10 mouse cellular contexts compared by ENCODE assay signal in the genomic region with DNA sequence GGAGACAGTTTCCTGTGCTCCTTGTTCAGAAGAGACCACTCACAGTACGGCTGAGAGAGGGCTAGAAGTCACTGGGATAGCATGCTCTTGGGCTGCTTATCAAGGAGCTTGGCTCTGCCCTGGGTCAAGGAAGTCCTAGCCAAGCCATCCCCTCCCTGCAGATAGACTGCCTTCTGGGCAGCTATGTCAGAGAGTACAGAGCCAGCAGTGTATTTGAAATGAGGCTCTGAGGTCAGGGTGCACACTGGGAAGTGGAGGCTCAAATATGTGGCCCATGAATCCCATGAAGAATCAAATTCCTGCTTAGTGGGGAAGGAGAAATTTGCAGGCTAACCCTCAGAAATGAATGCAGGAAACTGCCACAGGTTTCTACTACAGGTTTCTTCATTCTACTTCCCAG. TPM values are rescaled to one million over a fixed set of nuclear protein-coding genes. Genes with fewer than 3 reads are reported as not detected.
A peak's percentile ranks its signal among the peaks of the same experiment; 100 is the strongest.
DNase-seq lines count a peak whose midpoint lies in the region; ATAC-seq and TF ChIP-seq lines count a peak whose summit lies in the region.
"Had no signal": no experiment of that assay in that cellular context is flagged by ENCODE, and none has a peak within 500 bp of the region (broad histone marks: within the 10 kb centered on the region; RNA-seq: fewer than 3 reads in every experiment).

No protein-coding gene starts in this region.

- peak overlapping the region; percentile 82 for H3K4me3 ChIP-seq in heart, adult 2 months
- no peak overlapping the region for H3K4me3 ChIP-seq in heart, embryonic 10.5 days
- no peak overlapping the region for H3K4me3 ChIP-seq in heart, embryonic 11.5 days (ENCODE audit: low read depth, low read length)
- H3K4me3 ChIP-seq in liver, postnatal 0 days (ENCODE audit: low read depth, low read length), result peak overlapping the region; percentile 88

- intact Hi-C loops in heart, adult 2 months (cut with DNase I), result loop anchor here (2.0 to 10.0 kb wide), 2 partner anchors 38 to 220 kb away; partner anchors contain the start of gene Trpm1

- TF ChIP-seq POLR2A in heart, adult 2 months (IDR thresholded peaks at IDR 0.05; ENCODE audit: insufficient read depth, low read depth, low read length), result peak; percentile 33; the same call in 1 of the 2 replicates

- ATAC-seq in heart, embryonic 11.5 days (replicated peaks; ENCODE audit: insufficient number of reproducible peaks, low FRiP score, low TSS enrichment), result no peak
- no peak for ATAC-seq in liver, postnatal 0 days

- DNase-seq in heart, adult 2 months, result peak; percentile 65 to 67
- DNase-seq in heart, embryonic 10.5 days (ENCODE audit: low spot score), result no peak
- peak; percentile 71 for DNase-seq in brain, adult 2 months (ENCODE audit: low read depth, low spot score)
- no peak for DNase-seq in liver, postnatal 0 days
- DNase-seq in adrenal gland, postnatal 36 days, result no peak
- no peak for DNase-seq in spleen, postnatal 36 days (ENCODE audit: low spot score in 2 of 2)
- DNase-seq in B cell, adult 2 months, result no peak
- DNase-seq: gastrocnemius, postnatal 10 days had no signal

- peak overlapping the region; percentile 3; the same call in 1 of the 2 replicates for H3K4me2 ChIP-seq in heart, embryonic 11.5 days
- H3K4me2 ChIP-seq in liver, postnatal 0 days (ENCODE audit: low read depth, low read length), result peak overlapping the region; percentile 98

- H3K27ac ChIP-seq in heart, adult 2 months, result peak overlapping the region; percentile 96
- H3K27ac ChIP-seq in heart, embryonic 10.5 days, result no peak overlapping the region
- H3K27ac ChIP-seq in heart, embryonic 11.5 days (ENCODE audit: low read depth, low read length), result no peak overlapping the region
- H3K27ac ChIP-seq in liver, postnatal 0 days (ENCODE audit: low read depth), result peak overlapping the region; percentile 78

- peaks cover 15% of the 10 kb centered on the region for H3K36me3 ChIP-seq in heart, adult 2 months (ENCODE audit: control insufficient read depth, insufficient read depth, low read length)
- no peaks in the 10 kb centered on the region for H3K36me3 ChIP-seq in heart, embryonic 10.5 days
- no peaks in the 10 kb centered on the region for H3K36me3 ChIP-seq in heart, embryonic 11.5 days (ENCODE audit: control insufficient read depth, insufficient read depth, low read length)
- no peaks in the 10 kb centered on the region; the same call in 1 of the 2 replicates for H3K36me3 ChIP-seq in liver, postnatal 0 days (replicated peaks; ENCODE audit: insufficient read depth, low read length)

- peak overlapping the region; percentile 79 for H3K9ac ChIP-seq in heart, adult 2 months (ENCODE audit: low read depth, low read length)
- H3K9ac ChIP-seq in heart, embryonic 11.5 days (ENCODE audit: low read depth, low read length), result no peak overlapping the region
- peak overlapping the region; percentile 97 for H3K9ac ChIP-seq in liver, postnatal 0 days (replicated peaks)

- 0 out of 2 replicates have a peak, but pooled peaks have one; percentile 20 for TF ChIP-seq EP300 in heart, adult 2 months (IDR thresholded peaks at IDR 0.05; ENCODE audit: insufficient read depth, low read depth, low read length)
- TF ChIP-seq EP300 in liver, postnatal 0 days (IDR thresholded peaks at IDR 0.05; ENCODE audit: low read depth), result no peak

- peaks cover 5% of the 10 kb centered on the region for H3K79me2 ChIP-seq in heart, adult 2 months (replicated peaks; ENCODE audit: control insufficient read depth, insufficient read depth, low read length)

- H3K27me3 ChIP-seq in heart, adult 2 months (ENCODE audit: control insufficient read depth, insufficient read depth, low read length), result no peaks in the 10 kb centered on the region
- no peaks in the 10 kb centered on the region for H3K27me3 ChIP-seq in heart, embryonic 10.5 days (ENCODE audit: insufficient read depth, poor library complexity, severe bottlenecking)
- H3K27me3 ChIP-seq in heart, embryonic 11.5 days (ENCODE audit: control insufficient read depth, insufficient read depth, low read length), result no peaks in the 10 kb centered on the region
- H3K27me3 ChIP-seq in liver, postnatal 0 days (ENCODE audit: insufficient read depth, low read length), result no peaks in the 10 kb centered on the region

- peaks cover 23% of the 10 kb centered on the region for H3K4me1 ChIP-seq in heart, adult 2 months (ENCODE audit: control insufficient read depth, insufficient read depth, low read length)
- peaks cover 30% of the 10 kb centered on the region for H3K4me1 ChIP-seq in heart, embryonic 10.5 days
- H3K4me1 ChIP-seq in heart, embryonic 11.5 days (ENCODE audit: control insufficient read depth, insufficient read depth, low read length), result peaks cover 25% of the 10 kb centered on the region
- peaks cover 48% of the 10 kb centered on the region for H3K4me1 ChIP-seq in liver, postnatal 0 days (ENCODE audit: insufficient read depth)

- no peak for TF ChIP-seq CTCF in heart, adult 2 months (IDR thresholded peaks at IDR 0.05)
- no peak for TF ChIP-seq CTCF in liver, postnatal 0 days (IDR thresholded peaks at IDR 0.05; ENCODE audit: low read depth)

- H3K9me3 ChIP-seq in heart, embryonic 10.5 days, result no peaks in the 10 kb centered on the region
- no peaks in the 10 kb centered on the region for H3K9me3 ChIP-seq in heart, embryonic 11.5 days (replicated peaks; ENCODE audit: control insufficient read depth, low read length)
- no peaks in the 10 kb centered on the region for H3K9me3 ChIP-seq in liver, postnatal 0 days (ENCODE audit: low read length)

- 7% methylated on average over 1 of the region's 1 CpGs for WGBS in heart, adult 2 months
- WGBS in heart, embryonic 10.5 days, result 31% methylated on average over 1 of the region's 1 CpGs
- 38% methylated on average over 1 of the region's 1 CpGs for WGBS in heart, embryonic 11.5 days (ENCODE audit: insufficient replicate concordance)
- 60% methylated on average over 1 of the region's 1 CpGs for WGBS in liver, postnatal 0 days (ENCODE audit: insufficient replicate concordance)

RNA-seq across cellular contexts. Expression of gene Klf13, which starts 4.2 kb away (rescaled TPM):
- 10 to 100 TPM; 50.0 to 54.6 TPM for total RNA-seq in heart, adult 2 months (2021)
- 21.6 and 24.6 TPM in 2 replicates for polyA plus RNA-seq in heart, adult 2 months (2012; rRNA removed)
- polyA plus RNA-seq in heart, embryonic 10.5 days (2016; fragmentation: Nextera tagmentation; extraction: Ambion mirVana), result 17.3 and 18.3 TPM in 2 replicates
- 16.3 and 18.8 TPM in 2 replicates for polyA plus RNA-seq in heart, embryonic 11.5 days (2014; fragmentation: Nextera tagmentation; extraction: Ambion mirVana)
- 25.5 and 25.7 TPM in 2 replicates for polyA plus RNA-seq in liver, postnatal 0 days (2015; fragmentation: Nextera tagmentation; extraction: Ambion mirVana)
- total RNA-seq in adrenal gland, postnatal 36 days (2021), result 10 to 100 TPM; 73.9 to 77.8 TPM

RNA-seq across cellular contexts. Expression of gene E030018B13Rik, which starts 17.9 kb away (rescaled TPM):
- total RNA-seq in heart, adult 2 months (2021), result not detected
- not detected in 2 replicates for polyA plus RNA-seq in heart, adult 2 months (2012; rRNA removed)
- polyA plus RNA-seq in heart, embryonic 10.5 days (2016; fragmentation: Nextera tagmentation; extraction: Ambion mirVana), result 0.18 TPM in 1 of 2 replicates, not detected in the other
- polyA plus RNA-seq in heart, embryonic 11.5 days (2014; fragmentation: Nextera tagmentation; extraction: Ambion mirVana), result not detected in 2 replicates
- polyA plus RNA-seq in liver, postnatal 0 days (2015; fragmentation: Nextera tagmentation; extraction: Ambion mirVana), result 0.14 TPM in 1 of 2 replicates, not detected in the other
- not detected for total RNA-seq in adrenal gland, postnatal 36 days (2021)
- total RNA-seq: gastrocnemius, postnatal 10 days had no signal
- polyA plus RNA-seq: lung, embryonic 16.5 days had no signal

Comparison
In these comparisons a context has a peak if more than half of its experiments do, and no peak if none do; other contexts are left out.
1. DNase-seq: peak in heart, adult 2 months (2 of 2) and brain, adult 2 months (single experiment); none in heart, embryonic 10.5 days (single experiment), liver, postnatal 0 days (single experiment), adrenal gland, postnatal 36 days (0 of 2), spleen, postnatal 36 days (0 of 2) and B cell, adult 2 months (0 of 2).
2. H3K27ac ChIP-seq: peak in heart, adult 2 months (single experiment) and liver, postnatal 0 days (single experiment); none in heart, embryonic 10.5 days (single experiment) and heart, embryonic 11.5 days (single experiment).
3. H3K4me3 ChIP-seq: peak in heart, adult 2 months (single experiment) and liver, postnatal 0 days (single experiment); none in heart, embryonic 10.5 days (single experiment) and heart, embryonic 11.5 days (single experiment).